Mouse (Mus musculus): Measurements from ENCODE around the gene Hfe. TPM values are rescaled to one million over a fixed set of nuclear protein-coding genes. Genes with fewer than 3 reads are reported as not detected.
"Not testable (repeated sequence)": the region's sequence is repeated elsewhere in the genome, so short reads cannot be mapped to it uniquely, and the experiment has no call there.

Gene Hfe
- polyA plus RNA-seq, 1 experiment from 2014 or later = 3.7 TPM

DNA sequence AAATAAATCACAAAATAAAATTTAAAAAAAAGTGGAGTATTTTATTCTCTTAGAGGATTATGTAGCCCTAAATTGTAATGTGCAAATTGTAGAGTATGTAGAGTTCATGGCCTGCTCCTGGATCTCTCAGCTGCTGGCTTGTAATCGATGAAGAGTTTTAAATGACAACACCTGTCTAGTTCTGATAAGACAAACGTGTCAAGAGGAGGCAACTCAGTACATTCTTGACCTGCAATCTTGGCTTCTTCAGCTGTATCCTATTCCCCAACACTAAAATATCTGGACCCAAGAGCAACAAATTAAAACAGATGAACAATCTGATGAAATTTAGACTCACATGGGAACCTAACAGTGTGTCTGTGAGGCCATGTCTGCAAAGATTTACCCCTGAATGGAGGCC is 21.2 kb downstream of the Hfe start:
- Histone ChIP-seq H3K9ac (ENCODE audit: low read length) (no peak overlapping the region), H3K9me3 (ENCODE audit: control insufficient read depth, low read length) (no peaks in the 10 kb centered on the region), H3K4me3 (ENCODE audit: low read depth, low read length) (no peak overlapping the region), H3K27ac (replicated peaks; ENCODE audit: low read depth, low read length) (no peak overlapping the region), H3K36me3 (ENCODE audit: control insufficient read depth, insufficient read depth, low read length) (no peaks in the 10 kb centered on the region), H3K27me3 (ENCODE audit: control insufficient read depth, insufficient read depth, low read length) (no peaks in the 10 kb centered on the region), H3K4me2 (ENCODE audit: low read depth, severe bottlenecking) (no peak overlapping the region), H3K4me1 (ENCODE audit: control insufficient read depth, insufficient read depth, low read length) (no peaks in the 10 kb centered on the region)
- 81% methylated on average over 2 of the region's 2 CpGs for WGBS
- DNase-seq (ENCODE audit: low spot score) (peak; percentile 15), ATAC-seq (ENCODE audit: insufficient number of reproducible peaks, low FRiP score, low TSS enrichment, low read depth) (no peak)

DNA sequence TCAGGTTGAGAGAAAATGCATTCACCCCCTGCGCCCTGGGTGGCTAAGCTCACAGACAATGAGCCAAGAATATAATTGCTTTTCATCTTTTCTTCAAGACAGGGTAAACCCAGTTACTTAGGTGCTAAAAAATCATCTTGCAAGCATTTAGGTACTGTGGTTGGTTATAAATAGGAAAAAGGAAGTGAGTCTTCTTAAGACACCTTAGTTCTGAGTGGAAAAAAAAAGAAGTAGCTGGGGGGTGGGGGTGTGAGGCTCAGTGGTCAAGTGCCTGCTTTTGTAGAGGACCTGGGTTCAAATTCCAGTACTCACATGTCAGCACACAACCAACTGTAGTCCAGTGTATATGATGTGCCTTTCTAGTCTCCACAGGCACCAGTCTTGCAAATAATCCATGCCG is 21.7 kb downstream of the Hfe start:
- Histone ChIP-seq H3K27me3 (ENCODE audit: control insufficient read depth, insufficient read depth, low read length) (no peaks in the 10 kb centered on the region), H3K36me3 (ENCODE audit: control insufficient read depth, insufficient read depth, low read length) (no peaks in the 10 kb centered on the region), H3K4me1 (ENCODE audit: control insufficient read depth, insufficient read depth, low read length) (no peaks in the 10 kb centered on the region), H3K27ac (replicated peaks; ENCODE audit: low read depth, low read length) (no peak overlapping the region), H3K4me2 (ENCODE audit: low read depth, severe bottlenecking) (no peak overlapping the region), H3K4me3 (ENCODE audit: low read depth, low read length) (no peak overlapping the region), H3K9me3 (ENCODE audit: control insufficient read depth, low read length) (no peaks in the 10 kb centered on the region), H3K9ac (ENCODE audit: low read length) (no peak overlapping the region)
- no peak for ATAC-seq (ENCODE audit: insufficient number of reproducible peaks, low FRiP score, low TSS enrichment, low read depth)
- 86% methylated on average over 2 of the region's 2 CpGs for WGBS
- peak; percentile 9 for DNase-seq (ENCODE audit: low spot score)

DNA sequence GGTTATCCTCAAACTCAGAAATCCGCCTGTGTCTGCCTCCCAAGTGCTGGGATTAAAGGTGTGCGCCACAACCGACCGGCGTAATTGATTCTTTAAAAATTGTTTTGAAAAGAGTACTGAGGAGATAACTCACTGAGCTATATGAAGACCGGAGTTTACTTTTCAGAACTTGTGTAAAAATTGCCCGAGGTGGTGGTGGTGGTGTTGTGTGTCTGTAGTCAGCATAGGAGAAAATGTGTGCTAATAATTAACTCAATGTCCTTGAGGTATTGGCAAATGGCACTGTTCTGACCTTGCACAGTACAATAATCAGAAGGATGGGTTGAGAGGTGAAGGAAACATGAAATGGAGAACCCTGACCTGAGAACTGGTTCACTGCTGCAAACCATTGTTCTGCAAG is 22.7 kb downstream of the Hfe start:
- ATAC-seq (ENCODE audit: insufficient number of reproducible peaks, low FRiP score, low TSS enrichment, low read depth) = no peak
- WGBS = 92% methylated on average over 7 of the region's 7 CpGs
- Histone ChIP-seq H3K4me2 (ENCODE audit: low read depth, severe bottlenecking) (no peak overlapping the region), H3K27ac (replicated peaks; ENCODE audit: low read depth, low read length) (no peak overlapping the region), H3K36me3 (ENCODE audit: control insufficient read depth, insufficient read depth, low read length) (no peaks in the 10 kb centered on the region), H3K9ac (ENCODE audit: low read length) (no peak overlapping the region), H3K9me3 (ENCODE audit: control insufficient read depth, low read length) (no peaks in the 10 kb centered on the region), H3K4me3 (ENCODE audit: low read depth, low read length) (no peak overlapping the region), H3K4me1 (ENCODE audit: control insufficient read depth, insufficient read depth, low read length) (no peaks in the 10 kb centered on the region), H3K27me3 (ENCODE audit: control insufficient read depth, insufficient read depth, low read length) (no peaks in the 10 kb centered on the region)
- peak; percentile 14 for DNase-seq (ENCODE audit: low spot score)

DNA sequence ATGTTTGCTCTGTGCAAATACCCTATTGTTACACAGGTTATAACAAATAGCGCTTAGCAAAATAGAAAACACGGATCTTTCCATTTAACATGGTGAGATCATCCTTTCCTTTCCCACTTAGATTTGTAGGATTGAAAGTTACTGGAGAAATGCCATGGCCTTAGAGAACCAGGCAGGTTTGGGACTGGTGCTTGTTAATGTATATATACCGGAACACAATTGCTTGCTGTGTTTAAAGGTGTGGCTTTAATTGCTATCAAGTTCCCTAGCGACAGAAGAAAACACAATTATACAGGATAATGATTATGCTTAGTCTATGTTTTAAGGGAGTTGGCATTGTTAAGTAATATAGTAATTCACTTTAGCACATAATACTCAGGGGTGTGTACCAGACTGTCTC is 23.5 kb downstream of the Hfe start:
- ATAC-seq (ENCODE audit: insufficient number of reproducible peaks, low FRiP score, low TSS enrichment, low read depth) (no peak), DNase-seq (ENCODE audit: low spot score) (peak; percentile 16)
- Histone ChIP-seq H3K27me3 (ENCODE audit: control insufficient read depth, insufficient read depth, low read length) (no peaks in the 10 kb centered on the region), H3K36me3 (ENCODE audit: control insufficient read depth, insufficient read depth, low read length) (no peaks in the 10 kb centered on the region), H3K4me3 (ENCODE audit: low read depth, low read length) (no peak overlapping the region), H3K4me1 (ENCODE audit: control insufficient read depth, insufficient read depth, low read length) (no peaks in the 10 kb centered on the region), H3K27ac (replicated peaks; ENCODE audit: low read depth, low read length) (no peak overlapping the region), H3K9me3 (ENCODE audit: control insufficient read depth, low read length) (no peaks in the 10 kb centered on the region), H3K9ac (ENCODE audit: low read length) (no peak overlapping the region), H3K4me2 (ENCODE audit: low read depth, severe bottlenecking) (no peak overlapping the region)
- 85% methylated on average over 4 of the region's 4 CpGs for WGBS

DNA sequence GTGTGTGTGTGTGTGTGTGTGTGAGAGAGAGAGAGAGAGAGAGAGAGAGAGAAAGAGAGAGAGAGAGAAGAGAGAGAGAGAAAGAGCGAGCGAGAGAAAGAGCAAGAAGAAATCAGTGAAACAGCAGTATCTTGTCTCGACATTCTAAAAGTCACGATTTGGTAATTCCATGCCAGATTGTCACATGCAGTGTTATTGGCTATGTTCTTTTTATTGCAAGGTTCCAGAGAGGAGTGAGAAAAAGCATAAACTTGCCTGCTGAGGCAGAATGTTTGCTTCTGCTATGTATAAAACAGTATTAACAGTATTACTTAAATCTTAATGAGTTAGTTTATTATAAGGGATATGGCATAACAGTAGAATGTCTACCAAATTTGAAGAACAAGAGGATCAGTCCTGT is 24.7 kb downstream of the Hfe start:
- no peaks in the 10 kb centered on the region for H3K27me3 ChIP-seq (ENCODE audit: control insufficient read depth, insufficient read depth, low read length)
- DNase-seq (ENCODE audit: low spot score) (peak; percentile 18), ATAC-seq (ENCODE audit: insufficient number of reproducible peaks, low FRiP score, low TSS enrichment, low read depth) (no peak)
- no peaks in the 10 kb centered on the region for H3K36me3 ChIP-seq (ENCODE audit: control insufficient read depth, insufficient read depth, low read length)
- H3K9me3 ChIP-seq (ENCODE audit: control insufficient read depth, low read length) = no peaks in the 10 kb centered on the region
- H3K27ac ChIP-seq (replicated peaks; ENCODE audit: low read depth, low read length) = peak overlapping the region; percentile 96
- H3K4me3 ChIP-seq (ENCODE audit: low read depth, low read length) = peak overlapping the region; percentile 35
- peak overlapping the region; percentile 58 for H3K4me2 ChIP-seq (ENCODE audit: low read depth, severe bottlenecking)
- H3K4me1 ChIP-seq (ENCODE audit: control insufficient read depth, insufficient read depth, low read length) = no peaks in the 10 kb centered on the region
- WGBS = 78% methylated on average over 4 of the region's 4 CpGs
- no peak overlapping the region; the same call in 1 of the 2 replicates for H3K9ac ChIP-seq (ENCODE audit: low read length)

DNA sequence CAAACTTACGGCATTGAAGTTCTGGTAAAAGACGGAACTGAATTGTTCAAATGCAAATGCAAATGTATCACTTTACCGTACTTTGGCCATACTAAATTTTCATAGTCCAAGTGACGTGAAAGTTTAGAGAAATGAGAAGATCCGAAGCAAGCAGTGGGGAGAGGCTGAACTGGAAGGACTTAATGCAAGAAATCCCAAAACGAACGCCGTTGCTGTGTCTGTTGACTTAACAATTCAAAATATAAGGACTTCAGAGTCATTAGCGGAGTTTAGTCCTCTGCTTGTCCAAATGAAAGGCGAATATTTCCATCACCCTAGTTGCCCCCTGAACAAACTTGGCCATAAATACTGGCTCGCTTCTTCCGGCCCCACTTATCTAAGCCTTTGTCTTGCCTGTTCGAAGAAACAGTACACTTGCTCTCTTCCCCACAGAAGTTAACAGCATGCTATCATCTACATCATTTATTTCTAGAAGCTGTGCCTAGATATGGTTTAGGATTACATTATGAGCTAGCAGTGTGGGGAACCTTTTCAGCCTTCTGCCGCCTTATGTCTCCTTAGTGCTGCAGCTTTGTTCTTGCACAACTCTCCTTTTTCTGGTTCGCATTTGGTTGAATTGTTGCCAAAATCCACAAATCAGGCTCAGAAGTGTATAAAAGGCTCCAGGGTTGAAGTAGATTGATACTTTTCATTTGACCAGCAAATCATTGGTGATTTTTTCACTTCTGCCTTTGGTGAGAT is 25.4 kb downstream of the Hfe start:
- Histone ChIP-seq H3K27ac (replicated peaks; ENCODE audit: low read depth, low read length) (peak overlapping the region; percentile 96), H3K27me3 (ENCODE audit: control insufficient read depth, insufficient read depth, low read length) (no peaks in the 10 kb centered on the region), H3K9ac (ENCODE audit: low read length) (peak overlapping the region; percentile 72), H3K4me3 (ENCODE audit: low read depth, low read length) (peak overlapping the region; percentile 35), H3K4me1 (ENCODE audit: control insufficient read depth, insufficient read depth, low read length) (no peaks in the 10 kb centered on the region), H3K9me3 (ENCODE audit: control insufficient read depth, low read length) (no peaks in the 10 kb centered on the region), H3K36me3 (ENCODE audit: control insufficient read depth, insufficient read depth, low read length) (no peaks in the 10 kb centered on the region), H3K4me2 (ENCODE audit: low read depth, severe bottlenecking) (peak overlapping the region; percentile 58)
- DNase-seq (ENCODE audit: low spot score) (peak; percentile 69), ATAC-seq (ENCODE audit: insufficient number of reproducible peaks, low FRiP score, low TSS enrichment, low read depth) (no peak)
- WGBS = 20% methylated on average over 15 of the region's 15 CpGs

DNA sequence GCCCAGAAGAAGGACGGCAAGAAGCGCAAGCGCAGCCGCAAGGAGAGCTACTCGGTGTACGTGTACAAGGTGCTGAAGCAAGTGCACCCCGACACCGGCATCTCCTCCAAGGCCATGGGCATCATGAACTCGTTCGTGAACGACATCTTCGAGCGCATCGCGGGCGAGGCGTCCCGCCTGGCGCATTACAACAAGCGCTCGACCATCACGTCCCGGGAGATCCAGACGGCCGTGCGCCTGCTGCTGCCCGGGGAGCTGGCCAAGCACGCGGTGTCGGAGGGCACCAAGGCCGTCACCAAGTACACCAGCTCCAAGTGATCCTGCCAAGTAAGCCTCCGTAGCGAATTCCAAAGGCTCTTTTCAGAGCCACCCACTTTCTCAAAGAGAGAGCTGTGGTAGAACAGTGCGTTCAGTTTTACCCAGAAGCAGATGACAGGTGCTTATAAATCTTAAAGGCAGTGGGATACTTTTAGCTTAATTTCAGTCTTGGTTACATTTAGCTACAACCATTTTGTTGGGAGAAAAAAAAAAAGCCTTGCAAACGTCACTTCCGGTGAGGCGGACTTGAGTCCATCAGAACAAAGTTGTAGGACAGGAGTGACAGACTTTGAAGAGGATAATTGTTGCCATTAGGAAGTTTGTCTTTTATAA is 26.2 kb downstream of the Hfe start:
- H3K36me3 ChIP-seq (ENCODE audit: control insufficient read depth, insufficient read depth, low read length); H3K9me3 ChIP-seq (ENCODE audit: control insufficient read depth, low read length); H3K4me1 ChIP-seq (ENCODE audit: control insufficient read depth, insufficient read depth, low read length); H3K27me3 ChIP-seq (ENCODE audit: control insufficient read depth, insufficient read depth, low read length): not testable (repeated sequence)
- H3K4me3 ChIP-seq (ENCODE audit: low read depth, low read length) = peak overlapping the region; percentile 35
- 0% methylated on average over 11 of the region's 37 CpGs for WGBS
- ATAC-seq (ENCODE audit: insufficient number of reproducible peaks, low FRiP score, low TSS enrichment, low read depth) (peak; percentile 16), DNase-seq (ENCODE audit: low spot score) (peak; percentile 78)
- peak overlapping the region; percentile 96 for H3K27ac ChIP-seq (replicated peaks; ENCODE audit: low read depth, low read length)
- H3K9ac ChIP-seq (ENCODE audit: low read length) = peak overlapping the region; percentile 72
- H3K4me2 ChIP-seq (ENCODE audit: low read depth, severe bottlenecking) = peak overlapping the region; percentile 58

DNA sequence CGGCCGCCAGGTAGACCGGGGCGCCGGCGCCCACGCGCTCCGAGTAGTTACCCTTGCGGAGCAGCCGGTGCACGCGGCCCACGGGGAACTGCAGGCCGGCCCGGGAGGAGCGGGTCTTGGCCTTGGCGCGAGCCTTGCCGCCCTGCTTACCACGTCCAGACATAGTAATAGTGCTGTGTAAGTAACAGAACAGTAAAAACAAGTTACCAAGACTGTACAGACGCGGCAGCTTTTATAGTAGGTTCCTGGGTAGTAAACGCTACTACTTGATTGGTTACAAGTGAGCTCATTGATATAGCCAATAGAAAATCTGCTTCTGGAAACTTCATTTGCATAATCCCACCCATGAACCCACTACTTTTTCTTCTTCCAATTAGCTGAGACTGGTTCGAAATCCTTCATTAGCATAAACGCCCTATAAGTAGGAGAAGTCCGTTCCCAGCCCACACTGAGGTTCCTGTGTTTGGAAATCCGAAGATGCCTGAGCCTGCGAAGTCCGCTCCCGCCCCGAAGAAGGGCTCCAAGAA is 26.8 kb downstream of the Hfe start, which contains the start of the genes Hist1h2ac and Hist1h2bc:
Gene Hist1h2ac, minus strand, starts transcription at position 194 of the 527 bp plus-strand sequence.
Gene Hist1h2bc, plus strand, starts transcription at position 445 of the 527 bp plus-strand sequence.
- H3K36me3 ChIP-seq (ENCODE audit: control insufficient read depth, insufficient read depth, low read length) = no peaks in the 10 kb centered on the region
- H3K27me3 ChIP-seq (ENCODE audit: control insufficient read depth, insufficient read depth, low read length) = no peaks in the 10 kb centered on the region
- H3K4me3 ChIP-seq (ENCODE audit: low read depth, low read length) = peak within 1 kb of the TSS; percentile 35
- peak within 1 kb of the TSS; percentile 96 for H3K27ac ChIP-seq (replicated peaks; ENCODE audit: low read depth, low read length)
- 0% methylated on average over 26 of the region's 32 CpGs for whole genome bisulfite sequencing
- ATAC-seq (ENCODE audit: insufficient number of reproducible peaks, low FRiP score, low TSS enrichment, low read depth) (peak; percentile 99), DNase-seq (ENCODE audit: low spot score) (peak; percentile 92)
- H3K4me1 ChIP-seq (ENCODE audit: control insufficient read depth, insufficient read depth, low read length) = no peaks in the 10 kb centered on the region
- peak within 1 kb of the TSS; percentile 72 for H3K9ac ChIP-seq (ENCODE audit: low read length)
- no peaks in the 10 kb centered on the region for H3K9me3 ChIP-seq (ENCODE audit: control insufficient read depth, low read length)
- H3K4me2 ChIP-seq (ENCODE audit: low read depth, severe bottlenecking) = peak within 1 kb of the TSS; percentile 58
